Mouse (Mus musculus) intestine, embryonic 15.5 days (tissue): ENCODE results near the gene Chrna5. TPM values are rescaled to one million over a fixed set of nuclear protein-coding genes. Genes with fewer than 3 reads are reported as not detected.

ENCODE experiments used
- ATAC-seq: fragments of 200-750 bp; cut with Nextera tagmentation; 2 replicates; pipeline ENCODE4 v1.8.0; 2017; ENCODE audit warnings: moderate TSS enrichment, moderate library complexity
- H3K27ac ChIP-seq: fragments of 300-500 bp; sonication (generic); 2 replicates; pipeline ENCODE4 v1.5.1; 2015; ENCODE audit warnings: mild to moderate bottlenecking, inconsistent platforms
- H3K27me3 ChIP-seq: fragments of 300-500 bp; sonication (generic); replicated peaks from 2 replicates; pipeline ENCODE4 v1.6.1; 2015; ENCODE audit warnings: inconsistent platforms
- H3K36me3 ChIP-seq: fragments of 300-500 bp; sonication (generic); 2 replicates; pipeline ENCODE4 v1.6.1; 2015; ENCODE audit warnings: inconsistent platforms
- H3K4me1 ChIP-seq: fragments of 300-500 bp; sonication (generic); replicated peaks from 2 replicates; pipeline ENCODE4 v1.6.1; 2015; ENCODE audit warnings: inconsistent platforms
- H3K4me2 ChIP-seq: fragments of 300-500 bp; sonication (generic); replicated peaks from 2 replicates; pipeline ENCODE4 v1.6.1; 2015; ENCODE audit warnings: mild to moderate bottlenecking, inconsistent platforms
- H3K4me3 ChIP-seq: fragments of 300-500 bp; sonication (generic); replicated peaks from 2 replicates; pipeline ENCODE4 v1.5.1; 2015; ENCODE audit warnings: inconsistent platforms
- H3K9ac ChIP-seq: fragments of 300-500 bp; sonication (generic); 2 replicates; pipeline ENCODE4 v1.6.1; 2015; ENCODE audit warnings: inconsistent platforms
- H3K9me3 ChIP-seq: fragments of 300-500 bp; sonication (generic); 2 replicates; pipeline ENCODE4 v1.6.1; 2016; ENCODE audit warnings: inconsistent platforms
- WGBS: fragments of 180-500 bp; shearing (Covaris S2); methylation state at CpG from one replicate; pipeline ENCODE4 v1.1.7; 2015; 5-methylcytosine and 5-hydroxymethylcytosine counted together
- polyA plus RNA-seq: library from polyadenylated mRNA; unstranded; fragments of >200 nt; fragmentation: Nextera tagmentation; extraction: Ambion mirVana; gene quantifications from 2 replicates; pipeline ENCODE4 v1.2.1, GENCODE M21; 2015

Chrna5 gene
- polyA plus RNA-seq, 1 experiment from 2014 or later = 3.1 TPM

- peak overlapping the region; percentile 61 for H3K4me2 ChIP-seq
- no peaks in the 10 kb centered on the region for H3K36me3 ChIP-seq
- peaks cover 37% of the 10 kb centered on the region for H3K27me3 ChIP-seq
- H3K9me3 ChIP-seq = no peaks in the 10 kb centered on the region
- 10% methylated on average over 38 of the region's 38 CpGs for WGBS
- peak overlapping the region; percentile 24 for H3K4me3 ChIP-seq
- no peak overlapping the region for H3K27ac ChIP-seq
- ATAC-seq = 0 out of 2 replicates have a peak, but pooled peaks have one; percentile 8
- H3K4me1 ChIP-seq = peaks cover 8% of the 10 kb centered on the region; the same call in 1 of the 2 replicates
- no peak overlapping the region for H3K9ac ChIP-seq
Observed at GRCm38 (mm10) chr9:55025534-55026274, 45.0 kb downstream of the Chrna5 start.

- no peak within 1 kb of the TSS for H3K9ac ChIP-seq
- ATAC-seq = peak; percentile 74
- H3K4me1 ChIP-seq = peaks cover 8% of the 10 kb centered on the region; the same call in 1 of the 2 replicates
- H3K27me3 ChIP-seq = peaks cover 37% of the 10 kb centered on the region
- H3K27ac ChIP-seq = no peak within 1 kb of the TSS
- under 1% methylated on average over 39 of the region's 39 CpGs for WGBS
- H3K9me3 ChIP-seq = no peaks in the 10 kb centered on the region
- peak within 1 kb of the TSS; percentile 24 for H3K4me3 ChIP-seq
- peak within 1 kb of the TSS; percentile 61 for H3K4me2 ChIP-seq
- no peaks in the 10 kb centered on the region for H3K36me3 ChIP-seq
Observed at GRCm38 (mm10) chr9:55026275-55026663, 45.6 kb downstream of the Chrna5 start, which contains the start of gene Chrna3. Gene Chrna3 (minus strand): TSS chr9:55026562.

- 64% methylated on average over 6 of the region's 6 CpGs for WGBS
- Histone ChIP-seq H3K27ac (no peak overlapping the region), H3K4me1 (no peaks in the 10 kb centered on the region), H3K36me3 (no peaks in the 10 kb centered on the region), H3K9me3 (no peaks in the 10 kb centered on the region), H3K9ac (no peak overlapping the region), H3K4me2 (no peak overlapping the region), H3K27me3 (peaks cover 8% of the 10 kb centered on the region), H3K4me3 (no peak overlapping the region)
- no peak for ATAC-seq
Observed at GRCm38 (mm10) chr9:55031435-55032167, 50.9 kb downstream of the Chrna5 start.

- Histone ChIP-seq H3K4me3 (no peak overlapping the region), H3K4me1 (no peaks in the 10 kb centered on the region), H3K27ac (no peak overlapping the region), H3K9me3 (no peaks in the 10 kb centered on the region), H3K9ac (no peak overlapping the region), H3K27me3 (no peaks in the 10 kb centered on the region), H3K36me3 (no peaks in the 10 kb centered on the region), H3K4me2 (no peak overlapping the region)
- 76% methylated on average over 8 of the region's 8 CpGs for WGBS
- ATAC-seq = no peak
Observed at GRCm38 (mm10) chr9:55038948-55039347, 58.3 kb downstream of the Chrna5 start.

GRCm38 (mm10) chr9:55039983-55040382 lies 59.3 kb downstream of the Chrna5 start:
- ATAC-seq = no peak
- 70% methylated on average over 5 of the region's 5 CpGs for WGBS
- Histone ChIP-seq H3K4me3 (no peak overlapping the region), H3K4me2 (no peak overlapping the region), H3K4me1 (no peaks in the 10 kb centered on the region), H3K9ac (no peak overlapping the region), H3K27ac (no peak overlapping the region), H3K36me3 (no peaks in the 10 kb centered on the region), H3K9me3 (no peaks in the 10 kb centered on the region), H3K27me3 (no peaks in the 10 kb centered on the region)

- no peak overlapping the region for H3K4me3 ChIP-seq
Observed at GRCm38 (mm10) chr9:55041389-55041788, 60.7 kb downstream of the Chrna5 start.

GRCm38 (mm10) chr9:55043688-55044087 lies 63.0 kb downstream of the Chrna5 start:
- Histone ChIP-seq H3K9ac (no peak overlapping the region), H3K9me3 (no peaks in the 10 kb centered on the region), H3K27me3 (no peaks in the 10 kb centered on the region), H3K4me2 (no peak overlapping the region), H3K27ac (no peak overlapping the region), H3K4me1 (0 out of 2 replicates have a peak, but pooled peaks cover 4% of the 10 kb centered on the region), H3K36me3 (no peaks in the 10 kb centered on the region), H3K4me3 (no peak overlapping the region)
- WGBS = 13% methylated on average over 8 of the region's 8 CpGs
- ATAC-seq = 0 out of 2 replicates have a peak, but pooled peaks have one; percentile 29

More at GRCm38 (mm10) chr9:55041389-55041788, 60.7 kb downstream of the Chrna5 start:
- no peaks in the 10 kb centered on the region for H3K27me3 ChIP-seq
- H3K27ac ChIP-seq = no peak overlapping the region
- no peak overlapping the region for H3K9ac ChIP-seq
- 86% methylated on average over 2 of the region's 2 CpGs for WGBS
- no peak for ATAC-seq
- no peaks in the 10 kb centered on the region for H3K9me3 ChIP-seq
- no peaks in the 10 kb centered on the region for H3K4me1 ChIP-seq
- no peaks in the 10 kb centered on the region for H3K36me3 ChIP-seq
- H3K4me2 ChIP-seq = no peak overlapping the region

GRCm38 (mm10) chr9:55045001-55045400 lies 64.3 kb downstream of the Chrna5 start:
- Histone ChIP-seq H3K36me3 (no peaks in the 10 kb centered on the region), H3K27me3 (no peaks in the 10 kb centered on the region), H3K27ac (no peak overlapping the region), H3K4me1 (0 out of 2 replicates have a peak, but pooled peaks cover 4% of the 10 kb centered on the region), H3K9ac (no peak overlapping the region), H3K9me3 (no peaks in the 10 kb centered on the region), H3K4me2 (no peak overlapping the region), H3K4me3 (no peak overlapping the region)
- WGBS = 67% methylated on average over 2 of the region's 2 CpGs
- no peak for ATAC-seq

GRCm38 (mm10) chr9:55046764-55047163 lies 66.1 kb downstream of the Chrna5 start:
- Histone ChIP-seq H3K4me3 (no peak overlapping the region), H3K27ac (no peak overlapping the region), H3K27me3 (no peaks in the 10 kb centered on the region), H3K4me1 (0 out of 2 replicates have a peak, but pooled peaks cover 4% of the 10 kb centered on the region), H3K9ac (no peak overlapping the region), H3K4me2 (no peak overlapping the region), H3K36me3 (no peaks in the 10 kb centered on the region), H3K9me3 (no peaks in the 10 kb centered on the region)
- 0 out of 2 replicates have a peak, but pooled peaks have one; percentile 11 for ATAC-seq
- under 1% methylated on average over 3 of the region's 3 CpGs for WGBS

GRCm38 (mm10) chr9:55048211-55048880 lies 67.7 kb downstream of the Chrna5 start, which contains the start of gene Chrnb4:
Gene Chrnb4 (minus strand): TSS chr9:55048779.
- Histone ChIP-seq H3K36me3 (no peaks in the 10 kb centered on the region), H3K4me1 (0 out of 2 replicates have a peak, but pooled peaks cover 4% of the 10 kb centered on the region), H3K27me3 (no peaks in the 10 kb centered on the region), H3K4me3 (peak within 1 kb of the TSS; percentile 45), H3K27ac (no peak within 1 kb of the TSS), H3K9me3 (no peaks in the 10 kb centered on the region), H3K4me2 (peak within 1 kb of the TSS; percentile 94), H3K9ac (peak within 1 kb of the TSS; percentile 50)
- under 1% methylated on average over 23 of the region's 23 CpGs for WGBS
- peak; percentile 46 for ATAC-seq

GRCm38 (mm10) chr9:55055386-55055930 lies 74.8 kb downstream of the Chrna5 start:
- no peaks in the 10 kb centered on the region for H3K4me1 ChIP-seq
- no peaks in the 10 kb centered on the region for H3K9me3 ChIP-seq
- 63% methylated on average over 2 of the region's 2 CpGs for WGBS

More at GRCm38 (mm10) chr9:55055386-55055930, 74.8 kb downstream of the Chrna5 start:
- no peak overlapping the region for H3K9ac ChIP-seq
- no peak overlapping the region for H3K4me2 ChIP-seq
- no peak overlapping the region for H3K27ac ChIP-seq
- no peaks in the 10 kb centered on the region for H3K36me3 ChIP-seq
- H3K4me3 ChIP-seq = no peak overlapping the region
- H3K27me3 ChIP-seq = no peaks in the 10 kb centered on the region
- no peak for ATAC-seq
